Mouse (Mus musculus) liver, embryonic 16.5 days (tissue): ENCODE measurements around the gene Tmem205. TPM values are rescaled to one million over a fixed set of nuclear protein-coding genes. Genes with fewer than 3 reads are reported as not detected.

ENCODE experiments used
- ATAC-seq: fragments of 200-750 bp; cut with Nextera tagmentation; 2 replicates; pipeline ENCODE4 v1.8.0; 2017; ENCODE audit warnings: low read depth, mild to moderate bottlenecking, moderate number of reproducible peaks, moderate library complexity
- H3K27ac ChIP-seq: fragments of 300-500 bp; sonication (generic); 2 replicates; pipeline ENCODE4 v1.5.1; 2014; ENCODE audit warnings: mild to moderate bottlenecking, low read length
- H3K27me3 ChIP-seq: fragments of 300-500 bp; sonication (generic); 2 replicates; pipeline ENCODE4 v1.6.1; 2014; ENCODE audit warnings: low read depth, low read length, mixed read lengths; ENCODE audit not compliant: control insufficient read depth, insufficient read depth
- H3K36me3 ChIP-seq: fragments of 300-500 bp; sonication (generic); 2 replicates; pipeline ENCODE4 v1.6.1; 2014; ENCODE audit warnings: mild to moderate bottlenecking; ENCODE audit not compliant: control insufficient read depth, insufficient read depth
- H3K4me1 ChIP-seq: fragments of 300-500 bp; sonication (generic); 2 replicates; pipeline ENCODE4 v1.6.1; 2014; ENCODE audit warnings: low read depth, low read length, mixed read lengths; ENCODE audit not compliant: control insufficient read depth
- H3K4me2 ChIP-seq: fragments of 300-500 bp; sonication (generic); 2 replicates; pipeline ENCODE4 v1.6.1; 2014; ENCODE audit warnings: low read depth, low read length, mixed read lengths
- H3K4me3 ChIP-seq: fragments of 300-500 bp; sonication (generic); 2 replicates; pipeline ENCODE4 v1.5.1; 2014; ENCODE audit warnings: low read depth, mild to moderate bottlenecking, low read length
- H3K9ac ChIP-seq: fragments of 300-500 bp; sonication (generic); 2 replicates; pipeline ENCODE4 v1.6.1; 2014; ENCODE audit warnings: low read depth, low read length
- H3K9me3 ChIP-seq: fragments of 300-500 bp; sonication (generic); replicated peaks from 2 replicates; pipeline ENCODE4 v1.6.1; 2016; ENCODE audit warnings: low read length; ENCODE audit not compliant: control insufficient read depth
- WGBS: fragments of 180-500 bp; shearing (Covaris S2); extraction: QIAGEN DNeasy Blood & Tissue Kit; methylation state at CpG from one replicate; pipeline ENCODE4 v1.1.7; 2014; ENCODE audit not compliant: insufficient replicate concordance; 5-methylcytosine and 5-hydroxymethylcytosine counted together
- polyA plus RNA-seq: library from polyadenylated mRNA; unstranded; fragments of >200 nt; fragmentation: Nextera tagmentation; extraction: Ambion mirVana; gene quantifications from 2 replicates; pipeline ENCODE4 v1.2.1, GENCODE M21; 2015

Gene Tmem205
- polyA plus RNA-seq, 1 experiment from 2014 or later = 194 TPM

- no peaks in the 10 kb centered on the region for H3K9me3 ChIP-seq
- H3K36me3 ChIP-seq = no peaks in the 10 kb centered on the region
- H3K27ac ChIP-seq = no peak within 1 kb of the TSS
- H3K4me3 ChIP-seq = peak within 1 kb of the TSS; percentile 48
- H3K9ac ChIP-seq = peak within 1 kb of the TSS; percentile 8
- H3K4me1 ChIP-seq = peaks cover 3% of the 10 kb centered on the region
- H3K27me3 ChIP-seq = no peaks in the 10 kb centered on the region
- peak; percentile 94 for ATAC-seq
- WGBS = 2% methylated on average over 37 of the region's 43 CpGs
- peak within 1 kb of the TSS; percentile 63 for H3K4me2 ChIP-seq
These were observed 9.6 kb upstream of the Tmem205 start, which contains the start of gene Plppr2 for GRCm38 (mm10) chr9:21936692-21937570. Plppr2 (plus strand) TSS chr9:21937033.

GRCm38 (mm10) chr9:21935466-21936131 is 8.2 kb upstream of the Tmem205 start:
- 50% methylated on average over 7 of the region's 7 CpGs for WGBS
- no peaks in the 10 kb centered on the region for H3K36me3 ChIP-seq
- no peaks in the 10 kb centered on the region for H3K9me3 ChIP-seq
- no peak overlapping the region for H3K27ac ChIP-seq
- ATAC-seq = no peak
- H3K27me3 ChIP-seq = no peaks in the 10 kb centered on the region
- H3K4me2 ChIP-seq = no peak overlapping the region
- peaks cover 3% of the 10 kb centered on the region for H3K4me1 ChIP-seq
- H3K4me3 ChIP-seq = no peak overlapping the region
- no peak overlapping the region for H3K9ac ChIP-seq

GRCm38 (mm10) chr9:21934021-21934420 is 6.7 kb upstream of the Tmem205 start:
- H3K36me3 ChIP-seq = no peaks in the 10 kb centered on the region
- 70% methylated on average over 12 of the region's 12 CpGs for WGBS
- no peak overlapping the region for H3K4me2 ChIP-seq
- ATAC-seq = no peak
- H3K9ac ChIP-seq = no peak overlapping the region
- H3K9me3 ChIP-seq = no peaks in the 10 kb centered on the region
- no peak overlapping the region for H3K4me3 ChIP-seq
- no peaks in the 10 kb centered on the region for H3K27me3 ChIP-seq
- H3K4me1 ChIP-seq = peaks cover 3% of the 10 kb centered on the region
- H3K27ac ChIP-seq = no peak overlapping the region

GRCm38 (mm10) chr9:21932445-21933137 is 5.2 kb upstream of the Tmem205 start:
- peaks cover 5% of the 10 kb centered on the region for H3K4me1 ChIP-seq
- H3K27me3 ChIP-seq = no peaks in the 10 kb centered on the region
- ATAC-seq = no peak
- no peak overlapping the region for H3K9ac ChIP-seq
- H3K4me3 ChIP-seq = no peak overlapping the region
- H3K27ac ChIP-seq = no peak overlapping the region
- no peak overlapping the region for H3K4me2 ChIP-seq
- H3K36me3 ChIP-seq = no peaks in the 10 kb centered on the region
- 47% methylated on average over 12 of the region's 12 CpGs for WGBS
- no peaks in the 10 kb centered on the region for H3K9me3 ChIP-seq

- Histone ChIP-seq H3K9me3 (no peaks in the 10 kb centered on the region), H3K4me2 (no peak overlapping the region), H3K27me3 (no peaks in the 10 kb centered on the region), H3K36me3 (no peaks in the 10 kb centered on the region), H3K4me1 (peaks cover 8% of the 10 kb centered on the region), H3K27ac (no peak overlapping the region), H3K9ac (no peak overlapping the region), H3K4me3 (no peak overlapping the region)
- WGBS = 31% methylated on average over 2 of the region's 2 CpGs
- ATAC-seq = no peak
These were observed 4.7 kb upstream of the Tmem205 start for GRCm38 (mm10) chr9:21932006-21932405.

GRCm38 (mm10) chr9:21929208-21929607 is 1.9 kb upstream of the Tmem205 start:
- H3K27me3 ChIP-seq = no peaks in the 10 kb centered on the region
- no peaks in the 10 kb centered on the region for H3K9me3 ChIP-seq
- H3K36me3 ChIP-seq = no peaks in the 10 kb centered on the region
- no peak overlapping the region for H3K4me2 ChIP-seq
- peaks cover 11% of the 10 kb centered on the region for H3K4me1 ChIP-seq
- H3K9ac ChIP-seq = no peak overlapping the region
- no peak for ATAC-seq
- WGBS = 58% methylated on average over 3 of the region's 3 CpGs
- no peak overlapping the region for H3K4me3 ChIP-seq
- no peak overlapping the region for H3K27ac ChIP-seq

GRCm38 (mm10) chr9:21926784-21927183 is 572 bp downstream of the Tmem205 start:
- H3K4me2 ChIP-seq = peak overlapping the region; percentile 63
- peaks cover 18% of the 10 kb centered on the region for H3K4me1 ChIP-seq
- peak overlapping the region; percentile 56 for H3K9ac ChIP-seq
- H3K4me3 ChIP-seq = peak overlapping the region; percentile 54
- H3K36me3 ChIP-seq = no peaks in the 10 kb centered on the region; the same call in 1 of the 2 replicates
- peak overlapping the region; percentile 40; the same call in 1 of the 2 replicates for H3K27ac ChIP-seq
- no peaks in the 10 kb centered on the region for H3K27me3 ChIP-seq
- WGBS = 0% methylated on average over 6 of the region's 6 CpGs
- no peaks in the 10 kb centered on the region for H3K9me3 ChIP-seq
- no peak for ATAC-seq

- no peaks in the 10 kb centered on the region for H3K9me3 ChIP-seq
- H3K4me3 ChIP-seq = peak overlapping the region; percentile 54
- no peak for ATAC-seq
- H3K27ac ChIP-seq = peak overlapping the region; percentile 46; the same call in 1 of the 2 replicates
- H3K9ac ChIP-seq = 0 out of 2 replicates have a peak overlapping the region, but pooled peaks have one; percentile 17
- no peaks in the 10 kb centered on the region; the same call in 1 of the 2 replicates for H3K36me3 ChIP-seq
- WGBS = 48% methylated on average over 6 of the region's 6 CpGs
- peaks cover 18% of the 10 kb centered on the region for H3K4me1 ChIP-seq
- peak overlapping the region; percentile 63 for H3K4me2 ChIP-seq
- H3K27me3 ChIP-seq = no peaks in the 10 kb centered on the region
These were observed 1.2 kb downstream of the Tmem205 start for GRCm38 (mm10) chr9:21926155-21926554.
